Comparison of ENCODE assay signal across 8 mouse cellular contexts in the genomic region with DNA sequence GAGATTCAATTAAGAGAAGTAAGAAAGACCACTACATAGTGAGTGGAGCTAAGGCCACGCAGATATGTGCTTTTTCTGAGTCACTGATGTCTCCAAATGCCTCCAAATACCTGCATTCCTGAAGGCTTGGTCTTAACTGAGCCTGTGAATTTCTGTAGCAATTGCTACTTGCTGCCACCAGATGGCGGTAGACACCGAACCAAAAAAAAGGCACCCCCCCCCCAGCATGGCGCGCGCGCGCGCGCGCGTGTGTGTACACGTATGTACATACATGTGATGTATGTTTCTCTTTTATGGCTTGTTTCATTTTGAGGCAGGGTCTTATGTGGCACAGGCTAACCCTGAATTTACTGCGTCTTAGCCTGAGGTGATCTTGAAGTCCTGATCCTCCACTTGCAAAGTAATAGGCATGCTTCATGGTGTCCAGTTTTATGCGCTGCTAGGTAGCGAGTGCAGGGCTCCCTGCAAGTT. TPM values are rescaled to one million over a fixed set of nuclear protein-coding genes. Genes with fewer than 3 reads are reported as not detected.
DNase-seq lines count a peak whose midpoint lies in the region; ATAC-seq lines count a peak whose summit lies in the region.

No protein-coding gene starts in this region.

- peak; percentile 83 for ATAC-seq in common myeloid progenitor, adult 5-6 weeks (replicated peaks; ENCODE audit: low read depth, poor library complexity, severe bottlenecking)
- peak; percentile 59 for ATAC-seq in hindbrain, embryonic 12.5 days (ENCODE audit: low FRiP score)
- ATAC-seq in stomach, embryonic 14.5 days (ENCODE audit: insufficient number of reproducible peaks, insufficient read depth, low FRiP score, low read depth) = no peak

- no peaks in the 10 kb centered on the region for H3K27me3 ChIP-seq in hindbrain, embryonic 12.5 days
- H3K27me3 ChIP-seq in stomach, embryonic 14.5 days (ENCODE audit: control insufficient read depth, insufficient read depth, low read length) = no peaks in the 10 kb centered on the region

- H3K9me3 ChIP-seq in hindbrain, embryonic 12.5 days (replicated peaks) = no peaks in the 10 kb centered on the region
- H3K9me3 ChIP-seq in stomach, embryonic 14.5 days (ENCODE audit: control insufficient read depth, low read depth, low read length) = no peaks in the 10 kb centered on the region

- H3K9ac ChIP-seq in hindbrain, embryonic 12.5 days = no peak overlapping the region
- H3K9ac ChIP-seq in stomach, embryonic 14.5 days (replicated peaks; ENCODE audit: low read depth, low read length) = no peak overlapping the region

- H3K36me3 ChIP-seq in hindbrain, embryonic 12.5 days = no peaks in the 10 kb centered on the region
- no peaks in the 10 kb centered on the region for H3K36me3 ChIP-seq in stomach, embryonic 14.5 days (ENCODE audit: control insufficient read depth, insufficient read depth, low read length)

- H3K4me3 ChIP-seq in hindbrain, embryonic 12.5 days = peak overlapping the region; percentile 10; the same call in 1 of the 2 replicates
- 0 out of 2 replicates have a peak overlapping the region, but pooled peaks have one; percentile 11 for H3K4me3 ChIP-seq in stomach, embryonic 14.5 days (ENCODE audit: low read depth, low read length)

- H3K27ac ChIP-seq in hindbrain, embryonic 12.5 days = no peak overlapping the region
- no peak overlapping the region for H3K27ac ChIP-seq in stomach, embryonic 14.5 days (ENCODE audit: low read length)

- intact Hi-C loops in left cerebral cortex, postnatal 36 days (cut with DNase I) = no loop called here

- H3K4me1 ChIP-seq in hindbrain, embryonic 12.5 days = 0 out of 2 replicates have a peak, but pooled peaks cover 2% of the 10 kb centered on the region
- H3K4me1 ChIP-seq in stomach, embryonic 14.5 days (ENCODE audit: control insufficient read depth, insufficient read depth, low read length) = peaks cover 3% of the 10 kb centered on the region; the same call in 1 of the 2 replicates

- peak; percentile 34 to 47 for DNase-seq in cerebellum, postnatal 14 days
- no peak for DNase-seq in cerebellum, postnatal 4 days (ENCODE audit: low spot score in 2 of 2)
- peak; percentile 3 to 5 for DNase-seq in B cell, adult 2 months
- DNase-seq in lung, postnatal 36 days = peak; percentile 3
- no peak for DNase-seq in left cerebral cortex, postnatal 36 days (ENCODE audit: low spot score in 2 of 2)

- H3K4me2 ChIP-seq in hindbrain, embryonic 12.5 days (replicated peaks) = peak overlapping the region; percentile 39
- peak overlapping the region; percentile 35 for H3K4me2 ChIP-seq in stomach, embryonic 14.5 days (replicated peaks; ENCODE audit: low read depth, low read length)

- WGBS in hindbrain, embryonic 12.5 days = 16% methylated on average over 16 of the region's 16 CpGs
- 17% methylated on average over 16 of the region's 16 CpGs for WGBS in stomach, embryonic 14.5 days

RNA-seq across cellular contexts. Expression of a gene that starts 54.3 kb away (rescaled TPM):
- total RNA-seq in common myeloid progenitor, adult 5-6 weeks (2017) = not detected in 2 replicates
- polyA plus RNA-seq in hindbrain, embryonic 12.5 days (2016; fragmentation: Nextera tagmentation; extraction: Ambion mirVana) = 0.54 TPM in 1 of 2 replicates, not detected in the other
- polyA plus RNA-seq in stomach, embryonic 14.5 days (2014; fragmentation: Nextera tagmentation; extraction: Ambion mirVana) = not detected in 2 replicates
- not detected for total RNA-seq in left cerebral cortex, postnatal 36 days (2021)

Comparison
In these comparisons a context has a peak if more than half of its experiments do, and no peak if none do; other contexts are left out.
1. DNase-seq: peak in cerebellum, postnatal 14 days (2 of 2), B cell, adult 2 months (2 of 2) and lung, postnatal 36 days (single experiment); none in cerebellum, postnatal 4 days (0 of 2) and left cerebral cortex, postnatal 36 days (0 of 2).